Mouse (Mus musculus) hindbrain, embryonic 11.5 days (tissue): ENCODE measurements around the gene Pycard. TPM values are rescaled to one million over a fixed set of nuclear protein-coding genes. Genes with fewer than 3 reads are reported as not detected.

ENCODE experiments used
- ATAC-seq: fragments of 200-750 bp; cut with Nextera tagmentation; 2 replicates; pipeline ENCODE4 v1.8.0; 2017; ENCODE audit warnings: mild to moderate bottlenecking, moderate TSS enrichment, moderate library complexity; ENCODE audit not compliant: low FRiP score
- DNase-seq: peaks from one replicate; pipeline ENCODE4 v3.0.0-alpha.2; 2015; ENCODE audit warnings: low spot score
- H3K27ac ChIP-seq: fragments of 300-500 bp; sonication (generic); 2 replicates; pipeline ENCODE4 v1.5.1; 2014; ENCODE audit warnings: mild to moderate bottlenecking, low read depth, low read length
- H3K27me3 ChIP-seq: fragments of 300-500 bp; sonication (generic); 2 replicates; pipeline ENCODE4 v1.6.1; 2014; ENCODE audit warnings: mild to moderate bottlenecking, low read length, moderate library complexity, mixed read lengths; ENCODE audit not compliant: control insufficient read depth, insufficient read depth
- H3K36me3 ChIP-seq: fragments of 300-500 bp; sonication (generic); 2 replicates; pipeline ENCODE4 v1.6.1; 2014; ENCODE audit warnings: mild to moderate bottlenecking, low read length, moderate library complexity, mixed read lengths; ENCODE audit not compliant: control insufficient read depth, insufficient read depth
- H3K4me1 ChIP-seq: fragments of 300-500 bp; sonication (generic); replicated peaks from 2 replicates; pipeline ENCODE4 v1.6.1; 2014; ENCODE audit warnings: low read length, mixed read lengths; ENCODE audit not compliant: control insufficient read depth, insufficient read depth
- H3K4me2 ChIP-seq: fragments of 300-500 bp; sonication (generic); replicated peaks from 2 replicates; pipeline ENCODE4 v1.6.1; 2014; ENCODE audit warnings: mild to moderate bottlenecking, low read depth, low read length
- H3K4me3 ChIP-seq: fragments of 300-500 bp; sonication (generic); 2 replicates; pipeline ENCODE4 v1.5.1; 2014; ENCODE audit warnings: low read depth, low read length
- H3K9ac ChIP-seq: fragments of 300-500 bp; sonication (generic); 2 replicates; pipeline ENCODE4 v1.6.1; 2014; ENCODE audit warnings: low read depth, low read length
- H3K9me3 ChIP-seq: fragments of 300-500 bp; sonication (generic); 2 replicates; pipeline ENCODE4 v1.6.1; 2016; ENCODE audit warnings: low read length; ENCODE audit not compliant: control insufficient read depth
- WGBS: fragments of 180-500 bp; shearing (Covaris S2); extraction: QIAGEN DNeasy Blood & Tissue Kit; methylation state at CpG from one replicate; pipeline ENCODE4 v1.1.7; 2014; 5-methylcytosine and 5-hydroxymethylcytosine counted together
- polyA plus RNA-seq: library from polyadenylated mRNA; unstranded; fragments of >200 nt; fragmentation: Nextera tagmentation; extraction: Ambion mirVana; gene quantifications from 2 replicates; pipeline ENCODE4 v1.2.1, GENCODE M21; 2014

Pycard gene
- polyA plus RNA-seq, 1 experiment from 2014 or later, result 11.0 TPM

GRCm38 (mm10) chr7:128009715-128010340, 16.2 kb upstream of the Pycard start:
- Histone ChIP-seq H3K27me3 (no peaks in the 10 kb centered on the region), H3K9me3 (no peaks in the 10 kb centered on the region), H3K9ac (no peak overlapping the region), H3K27ac (no peak overlapping the region), H3K4me3 (no peak overlapping the region), H3K4me2 (no peak overlapping the region), H3K36me3 (no peaks in the 10 kb centered on the region), H3K4me1 (no peaks in the 10 kb centered on the region)
- ATAC-seq, result no peak
- DNase-seq, result no peak
- 52% methylated on average over 40 of the region's 40 CpGs for WGBS

GRCm38 (mm10) chr7:128006193-128006592, 12.5 kb upstream of the Pycard start:
- ATAC-seq, result no peak
- H3K4me1 ChIP-seq, result no peaks in the 10 kb centered on the region
- H3K9ac ChIP-seq, result no peak overlapping the region
- no peak for DNase-seq
- H3K27ac ChIP-seq, result no peak overlapping the region
- no peak overlapping the region for H3K4me2 ChIP-seq
- H3K9me3 ChIP-seq, result no peaks in the 10 kb centered on the region
- no peaks in the 10 kb centered on the region for H3K27me3 ChIP-seq
- H3K36me3 ChIP-seq, result no peaks in the 10 kb centered on the region
- no peak overlapping the region for H3K4me3 ChIP-seq
- WGBS, result 80% methylated on average over 7 of the region's 7 CpGs

- Histone ChIP-seq H3K4me1 (no peaks in the 10 kb centered on the region), H3K9ac (peak overlapping the region; percentile 11; the same call in 1 of the 2 replicates), H3K36me3 (no peaks in the 10 kb centered on the region), H3K9me3 (no peaks in the 10 kb centered on the region), H3K4me3 (no peak overlapping the region), H3K27ac (no peak overlapping the region), H3K4me2 (0 out of 2 replicates have a peak overlapping the region, but pooled peaks have one; percentile 7), H3K27me3 (no peaks in the 10 kb centered on the region)
- DNase-seq, result no peak
- ATAC-seq, result no peak
- 27% methylated on average over 35 of the region's 35 CpGs for WGBS
These were observed 11.1 kb upstream of the Pycard start for GRCm38 (mm10) chr7:128004487-128005362.

DNA sequence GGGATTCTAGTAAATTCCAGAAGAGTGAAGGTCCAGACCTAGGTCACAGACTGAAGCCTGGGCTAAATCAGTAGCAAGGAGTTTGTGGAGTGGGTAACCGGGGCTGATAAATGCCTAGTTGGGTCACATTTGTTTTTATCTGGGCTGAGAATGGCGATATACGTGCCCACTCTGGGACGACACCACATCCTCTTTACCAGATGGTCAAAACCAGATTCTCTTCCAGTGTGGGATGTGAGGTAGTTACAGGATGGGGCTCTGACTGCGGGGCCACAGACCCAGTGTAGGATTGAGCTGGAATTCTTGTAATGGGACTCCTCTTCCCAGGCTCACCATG, 10.5 kb upstream of the Pycard start:
- Histone ChIP-seq H3K9me3 (no peaks in the 10 kb centered on the region), H3K4me1 (no peaks in the 10 kb centered on the region), H3K4me2 (no peak overlapping the region), H3K27ac (no peak overlapping the region), H3K27me3 (no peaks in the 10 kb centered on the region), H3K4me3 (no peak overlapping the region), H3K9ac (peak overlapping the region; percentile 11; the same call in 1 of the 2 replicates), H3K36me3 (no peaks in the 10 kb centered on the region)
- DNase-seq (no peak), ATAC-seq (no peak)
- 71% methylated on average over 5 of the region's 5 CpGs for WGBS

DNA sequence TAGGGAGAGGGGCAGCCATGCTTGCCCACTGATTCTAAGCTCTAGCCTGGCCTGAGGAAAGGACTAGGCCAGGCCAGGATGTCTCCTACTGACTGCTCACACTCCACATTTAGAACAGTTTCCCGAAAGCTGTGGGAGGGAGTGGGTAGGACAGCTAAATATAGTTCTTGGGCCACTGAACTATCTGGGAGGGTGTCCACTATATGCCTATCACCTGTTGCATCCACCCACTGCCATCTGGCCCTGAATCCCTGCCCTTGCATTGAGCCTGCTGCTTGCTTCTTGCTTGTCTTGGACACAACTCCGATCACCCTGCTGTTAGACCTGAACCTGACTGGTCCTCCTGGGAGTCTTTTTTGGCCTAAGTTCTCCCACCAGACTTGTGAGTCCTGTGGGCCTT, 10.0 kb upstream of the Pycard start, which contains the start of gene Trim72:
Gene Trim72 (plus strand): TSS at position 262 of the 400 bp plus-strand sequence.
- H3K9ac ChIP-seq, result peak within 1 kb of the TSS; percentile 11; the same call in 1 of the 2 replicates

DNA sequence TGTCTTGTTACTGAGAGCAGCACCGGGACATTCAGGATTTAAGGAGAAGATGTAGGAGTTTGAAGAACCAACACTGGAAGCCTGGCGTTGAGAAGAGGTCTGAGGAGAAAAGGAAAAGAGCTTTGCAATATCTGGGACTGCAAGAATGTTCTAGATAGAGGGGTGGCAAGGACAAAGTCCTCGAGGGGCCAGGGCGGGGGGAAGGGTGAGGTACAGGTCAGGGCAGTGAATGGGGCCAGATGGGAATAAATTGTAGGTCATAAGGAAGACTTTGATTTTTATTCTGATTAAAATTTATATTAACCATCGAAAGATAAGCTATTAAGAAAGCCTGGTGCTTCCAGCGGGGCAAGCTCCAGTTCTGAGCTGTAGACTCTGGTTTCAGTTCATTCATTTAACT, 9.4 kb upstream of the Pycard start:
- ATAC-seq (no peak), DNase-seq (no peak)
- WGBS, result 87% methylated on average over 6 of the region's 6 CpGs
- H3K4me3 ChIP-seq, result no peak overlapping the region
- no peaks in the 10 kb centered on the region for H3K9me3 ChIP-seq
- H3K4me2 ChIP-seq, result no peak overlapping the region
- no peak overlapping the region for H3K27ac ChIP-seq
- no peaks in the 10 kb centered on the region for H3K36me3 ChIP-seq
- no peaks in the 10 kb centered on the region for H3K4me1 ChIP-seq
- H3K27me3 ChIP-seq, result no peaks in the 10 kb centered on the region
- no peak overlapping the region for H3K9ac ChIP-seq

More for the DNA sequence above, 10.0 kb upstream of the Pycard start, which contains the start of gene Trim72:
- no peak for ATAC-seq
- no peaks in the 10 kb centered on the region for H3K4me1 ChIP-seq
- H3K4me2 ChIP-seq, result 0 out of 2 replicates have a peak within 1 kb of the TSS, but pooled peaks have one; percentile 7
- DNase-seq, result no peak
- H3K27ac ChIP-seq, result no peak within 1 kb of the TSS
- 86% methylated on average over 2 of the region's 2 CpGs for WGBS
- H3K9me3 ChIP-seq, result no peaks in the 10 kb centered on the region
- H3K27me3 ChIP-seq, result no peaks in the 10 kb centered on the region
- H3K4me3 ChIP-seq, result no peak within 1 kb of the TSS
- H3K36me3 ChIP-seq, result no peaks in the 10 kb centered on the region

DNA sequence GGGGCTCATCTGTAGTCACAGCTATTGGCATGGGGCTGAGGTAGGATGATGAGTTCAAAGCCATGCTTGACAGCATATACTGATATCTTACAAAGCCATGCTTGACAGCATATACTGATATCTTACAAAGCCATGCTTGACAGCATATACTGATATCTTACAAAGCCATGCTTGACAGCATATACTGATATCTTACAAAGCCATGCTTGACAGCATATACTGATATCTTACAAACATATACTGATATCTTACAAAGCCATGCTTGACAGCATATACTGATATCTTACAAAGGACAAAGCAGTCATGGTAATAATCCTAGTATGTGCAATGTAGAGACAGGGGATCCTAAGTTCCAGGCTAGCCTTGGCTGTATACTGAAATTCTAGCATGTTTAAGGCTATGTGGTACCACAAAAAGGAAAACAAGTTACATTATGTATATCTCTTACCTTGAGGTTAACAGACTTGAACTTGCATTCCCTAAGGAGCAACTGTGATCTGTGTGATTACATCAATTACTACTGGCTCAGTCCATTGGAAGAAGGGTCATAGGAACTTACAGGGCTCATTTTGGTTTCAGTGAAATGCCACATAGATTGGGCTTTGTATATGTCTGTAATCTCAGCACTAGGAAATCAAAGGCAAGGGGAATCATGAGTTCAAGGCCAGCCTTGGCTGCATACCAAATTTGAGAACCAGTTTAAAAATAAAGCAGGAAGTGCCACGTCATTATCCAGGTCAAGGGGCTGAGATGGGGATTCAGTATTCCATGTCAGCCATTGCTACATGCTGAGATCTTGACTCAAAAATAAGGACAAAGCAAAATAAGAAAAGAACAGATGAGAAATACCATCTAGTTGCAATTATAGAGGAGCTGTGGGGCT, 6.6 kb upstream of the Pycard start:
- Histone ChIP-seq H3K36me3 (no peaks in the 10 kb centered on the region), H3K4me3 (no peak overlapping the region), H3K9ac (no peak overlapping the region), H3K9me3 (no peaks in the 10 kb centered on the region), H3K27me3 (no peaks in the 10 kb centered on the region), H3K4me2 (no peak overlapping the region), H3K4me1 (no peaks in the 10 kb centered on the region), H3K27ac (no peak overlapping the region)
- ATAC-seq, result no peak
- 75% methylated on average over 1 of the region's 1 CpGs for WGBS
- DNase-seq, result no peak

GRCm38 (mm10) chr7:127999436-127999835, 5.8 kb upstream of the Pycard start:
- no peaks in the 10 kb centered on the region for H3K4me1 ChIP-seq
- ATAC-seq, result no peak
- H3K27ac ChIP-seq, result no peak overlapping the region
- no peak overlapping the region for H3K9ac ChIP-seq
- 66% methylated on average over 1 of the region's 1 CpGs for WGBS
- DNase-seq, result no peak
- no peaks in the 10 kb centered on the region for H3K36me3 ChIP-seq
- H3K27me3 ChIP-seq, result no peaks in the 10 kb centered on the region
- no peak overlapping the region for H3K4me3 ChIP-seq
- H3K4me2 ChIP-seq, result no peak overlapping the region
- no peaks in the 10 kb centered on the region for H3K9me3 ChIP-seq
